Comparison of ENCODE assay signal across 8 mouse cellular contexts in genomic region chr12:38777957-38778298, GRCm38 (mm10). TPM values are rescaled to one million over a fixed set of nuclear protein-coding genes. Genes with fewer than 3 reads are reported as not detected.
DNase-seq lines count a peak whose midpoint lies in the region; ATAC-seq and TF ChIP-seq lines count a peak whose summit lies in the region.

No protein-coding gene starts in this region.

- no peak for TF ChIP-seq CTCF in ES-Bruce4 (IDR thresholded peaks at IDR 0.05; ENCODE audit: low read depth, low read length)
- no peak for TF ChIP-seq CTCF in heart, postnatal 0 days (IDR thresholded peaks at IDR 0.05; ENCODE audit: low read depth)
- no peak for TF ChIP-seq CTCF in liver, postnatal 0 days (IDR thresholded peaks at IDR 0.05; ENCODE audit: low read depth)

- peak overlapping the region; percentile 96 for H3K4me2 ChIP-seq in heart, postnatal 0 days (ENCODE audit: low read depth, low read length)
- peak overlapping the region; percentile 83 for H3K4me2 ChIP-seq in liver, postnatal 0 days (ENCODE audit: low read depth, low read length)

- no peaks in the 10 kb centered on the region for H3K27me3 ChIP-seq in heart, embryonic 10.5 days (ENCODE audit: insufficient read depth, poor library complexity, severe bottlenecking)
- no peaks in the 10 kb centered on the region for H3K27me3 ChIP-seq in ES-Bruce4 (ENCODE audit: control insufficient read depth, insufficient read depth, low read length, poor library complexity, severe bottlenecking)
- H3K27me3 ChIP-seq in heart, postnatal 0 days (ENCODE audit: control insufficient read depth, insufficient read depth, low read length), result no peaks in the 10 kb centered on the region
- H3K27me3 ChIP-seq in liver, postnatal 0 days (ENCODE audit: insufficient read depth, low read length), result no peaks in the 10 kb centered on the region

- no peak for TF ChIP-seq POLR2A in ES-Bruce4 (IDR thresholded peaks at IDR 0.05; ENCODE audit: insufficient read depth, low read length)

- H3K36me3 ChIP-seq in heart, embryonic 10.5 days, result no peaks in the 10 kb centered on the region
- H3K36me3 ChIP-seq in ES-Bruce4 (ENCODE audit: control insufficient read depth, insufficient read depth, low read length, poor library complexity, severe bottlenecking), result no peaks in the 10 kb centered on the region
- no peaks in the 10 kb centered on the region for H3K36me3 ChIP-seq in heart, postnatal 0 days (replicated peaks; ENCODE audit: control insufficient read depth, insufficient read depth, low read length)
- no peaks in the 10 kb centered on the region for H3K36me3 ChIP-seq in liver, postnatal 0 days (replicated peaks; ENCODE audit: insufficient read depth, low read length)

- H3K9ac ChIP-seq in ES-Bruce4 (ENCODE audit: low read depth, poor library complexity, severe bottlenecking), result no peak overlapping the region
- peak overlapping the region; percentile 10; the same call in 1 of the 2 replicates for H3K9ac ChIP-seq in heart, postnatal 0 days (replicated peaks; ENCODE audit: low read depth, low read length)
- H3K9ac ChIP-seq in liver, postnatal 0 days (replicated peaks), result no peak overlapping the region

- no peak for DNase-seq in heart, embryonic 10.5 days (ENCODE audit: low spot score)
- DNase-seq in heart, adult 8-10 months (ENCODE audit: low spot score), result no peak
- no peak for DNase-seq in heart, postnatal 0 days (ENCODE audit: low spot score)
- no peak for DNase-seq in liver, postnatal 0 days
- DNase-seq in retina, embryonic 14.5 days (ENCODE audit: low spot score), result no peak
- DNase-seq in layer of hippocampus, adult 11-12 months (ENCODE audit: low spot score), result no peak
- DNase-seq in embryo, embryonic 9.5 days (ENCODE audit: extremely low spot score), result no peak

- 11% methylated on average over 6 of the region's 6 CpGs for WGBS in heart, embryonic 10.5 days
- WGBS in heart, postnatal 0 days, result 5% methylated on average over 6 of the region's 6 CpGs
- 11% methylated on average over 6 of the region's 6 CpGs for WGBS in liver, postnatal 0 days (ENCODE audit: insufficient replicate concordance)

- H3K27ac ChIP-seq in heart, embryonic 10.5 days, result peak overlapping the region; percentile 73; the same call in 1 of the 2 replicates
- H3K27ac ChIP-seq in ES-Bruce4 (ENCODE audit: insufficient read depth, low read length), result peak overlapping the region; percentile 49
- H3K27ac ChIP-seq in heart, postnatal 0 days (ENCODE audit: low read depth), result peak overlapping the region; percentile 46; the same call in 1 of the 2 replicates
- H3K27ac ChIP-seq in liver, postnatal 0 days (ENCODE audit: low read depth), result no peak overlapping the region

- H3K9me3 ChIP-seq in heart, embryonic 10.5 days, result no peaks in the 10 kb centered on the region
- H3K9me3 ChIP-seq in ES-Bruce4 (replicated peaks; ENCODE audit: control insufficient read depth, insufficient read depth, low read length, poor library complexity, severe bottlenecking), result no peaks in the 10 kb centered on the region
- H3K9me3 ChIP-seq in heart, postnatal 0 days (replicated peaks; ENCODE audit: control insufficient read depth, low read length), result no peaks in the 10 kb centered on the region
- no peaks in the 10 kb centered on the region for H3K9me3 ChIP-seq in liver, postnatal 0 days (ENCODE audit: low read length)

- ATAC-seq in heart, postnatal 0 days (ENCODE audit: insufficient read depth, low read depth), result no peak
- ATAC-seq in liver, postnatal 0 days, result no peak

- H3K4me3 ChIP-seq in heart, embryonic 10.5 days, result peak overlapping the region; percentile 71
- H3K4me3 ChIP-seq in ES-Bruce4 (ENCODE audit: low read depth, low read length), result peak overlapping the region; percentile 93; the same call in 1 of the 2 replicates
- H3K4me3 ChIP-seq in heart, postnatal 0 days (ENCODE audit: low read depth, low read length), result peak overlapping the region; percentile 84
- peak overlapping the region; percentile 51 for H3K4me3 ChIP-seq in liver, postnatal 0 days (ENCODE audit: low read depth, low read length)

- H3K4me1 ChIP-seq in heart, embryonic 10.5 days, result no peaks in the 10 kb centered on the region
- H3K4me1 ChIP-seq in ES-Bruce4 (ENCODE audit: control insufficient read depth, insufficient read depth, low read length), result no peaks in the 10 kb centered on the region
- H3K4me1 ChIP-seq in heart, postnatal 0 days (ENCODE audit: control insufficient read depth, insufficient read depth), result peaks cover 6% of the 10 kb centered on the region; the same call in 1 of the 2 replicates
- H3K4me1 ChIP-seq in liver, postnatal 0 days (ENCODE audit: insufficient read depth), result peaks cover 3% of the 10 kb centered on the region; the same call in 1 of the 2 replicates

- TF ChIP-seq EP300 in ES-Bruce4 (IDR thresholded peaks at IDR 0.05; ENCODE audit: insufficient read depth, low read depth, low read length), result no peak
- no peak for TF ChIP-seq EP300 in heart, postnatal 0 days (IDR thresholded peaks at IDR 0.05; ENCODE audit: low read depth)
- no peak for TF ChIP-seq EP300 in liver, postnatal 0 days (IDR thresholded peaks at IDR 0.05; ENCODE audit: low read depth)

RNA-seq across cellular contexts. Expression of gene Etv1, which starts 1.3 kb away (rescaled TPM):
- 18.5 and 21.1 TPM in 2 replicates for polyA plus RNA-seq in heart, embryonic 10.5 days (2016; fragmentation: Nextera tagmentation; extraction: Ambion mirVana)
- 10 to 100 TPM in 2 of 4 experiments, 1 to 10 TPM in 2; 7.4 to 10.9 (median 9.3) TPM for total RNA-seq in heart, adult 8-10 months (2022)
- 9.8 and 10.5 TPM in 2 replicates for polyA plus RNA-seq in ES-Bruce4 (2011; ENCODE audit: insufficient read depth, insufficient read length, low read depth, missing spikeins)
- total RNA-seq in heart, postnatal 0 days (2014; rRNA removed; ENCODE audit: low replicate concordance), result 18.2 and 31.9 TPM in 2 replicates
- 24.8 TPM in 2 replicates for polyA plus RNA-seq in heart, postnatal 0 days (2015; fragmentation: Nextera tagmentation; extraction: Ambion mirVana)
- 0.92 and 1.1 TPM in 2 replicates for polyA plus RNA-seq in liver, postnatal 0 days (2015; fragmentation: Nextera tagmentation; extraction: Ambion mirVana)
